Mouse (Mus musculus) midbrain, embryonic 13.5 days (tissue): ENCODE data around the gene Xpc. TPM values are rescaled to one million over a fixed set of nuclear protein-coding genes. Genes with fewer than 3 reads are reported as not detected.

Experiments used
- ATAC-seq: fragments of 200-750 bp; cut with Nextera tagmentation; 2 replicates; pipeline ENCODE4 v1.8.0; 2017; ENCODE audit warnings: mild to moderate bottlenecking, moderate TSS enrichment, moderate library complexity
- H3K27ac ChIP-seq: fragments of 300-500 bp; sonication (generic); 2 replicates; pipeline ENCODE4 v1.5.1; 2015; ENCODE audit warnings: inconsistent platforms, mild to moderate bottlenecking, moderate library complexity
- H3K27me3 ChIP-seq: fragments of 300-500 bp; sonication (generic); 2 replicates; pipeline ENCODE4 v1.6.1; 2015; ENCODE audit warnings: mild to moderate bottlenecking, inconsistent platforms
- H3K36me3 ChIP-seq: fragments of 300-500 bp; sonication (generic); 2 replicates; pipeline ENCODE4 v1.6.1; 2015; ENCODE audit warnings: mild to moderate bottlenecking, inconsistent platforms
- H3K4me1 ChIP-seq: fragments of 300-500 bp; sonication (generic); replicated peaks from 2 replicates; pipeline ENCODE4 v1.6.1; 2015; ENCODE audit warnings: inconsistent platforms
- H3K4me2 ChIP-seq: fragments of 300-500 bp; sonication (generic); replicated peaks from 2 replicates; pipeline ENCODE4 v1.6.1; 2015; ENCODE audit warnings: moderate library complexity, mild to moderate bottlenecking, inconsistent platforms
- H3K4me3 ChIP-seq: fragments of 300-500 bp; sonication (generic); replicated peaks from 2 replicates; pipeline ENCODE4 v1.5.1; 2015; ENCODE audit warnings: mild to moderate bottlenecking, inconsistent platforms
- H3K9ac ChIP-seq: fragments of 300-500 bp; sonication (generic); replicated peaks from 2 replicates; pipeline ENCODE4 v1.6.1; 2015; ENCODE audit warnings: mild to moderate bottlenecking, inconsistent platforms
- H3K9me3 ChIP-seq: fragments of 300-500 bp; sonication (generic); 2 replicates; pipeline ENCODE4 v1.6.1; 2016; ENCODE audit warnings: mild to moderate bottlenecking, inconsistent platforms
- WGBS: fragments of 180-500 bp; shearing (Covaris S2); methylation state at CpG from one replicate; pipeline ENCODE4 v1.1.7; 2015; 5-methylcytosine and 5-hydroxymethylcytosine counted together
- polyA plus RNA-seq: library from polyadenylated mRNA; unstranded; fragments of >200 nt; fragmentation: Nextera tagmentation; extraction: Ambion mirVana; gene quantifications from 2 replicates; pipeline ENCODE4 v1.2.1, GENCODE M21; 2015

Xpc gene
- polyA plus RNA-seq, 1 experiment from 2014 or later = 22.9 TPM

DNA sequence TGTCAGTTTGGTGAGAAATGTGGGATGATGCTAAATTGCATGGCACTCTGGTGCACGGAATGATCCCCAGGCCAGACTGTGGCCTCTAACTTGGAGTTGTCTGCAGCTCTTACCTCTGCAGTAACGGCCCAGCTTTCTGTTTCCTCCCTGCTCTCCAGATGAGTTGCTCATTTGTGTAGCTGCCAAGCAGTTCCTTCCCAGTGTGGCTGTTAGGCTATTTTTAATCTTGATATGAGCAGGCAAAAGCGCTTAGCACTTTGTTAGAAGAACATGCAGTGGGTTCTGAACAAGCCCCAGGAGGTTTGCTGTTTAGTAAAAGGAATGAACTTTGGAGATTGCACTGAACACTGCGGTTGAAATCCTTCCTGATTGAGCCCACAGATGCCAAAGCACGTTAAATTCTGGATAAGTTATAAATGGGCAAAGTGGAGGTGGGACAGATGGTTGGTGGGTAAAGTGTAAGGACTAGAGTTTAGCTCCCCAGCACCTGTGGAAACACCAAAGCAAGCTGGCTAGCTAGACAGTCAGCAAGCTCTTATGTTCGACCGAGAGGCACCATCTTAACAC is 2.8 kb upstream of the Xpc start:
- Histone ChIP-seq H3K4me2 (no peak overlapping the region), H3K9ac (no peak overlapping the region), H3K27me3 (no peaks in the 10 kb centered on the region), H3K4me3 (no peak overlapping the region), H3K36me3 (peaks cover 57% of the 10 kb centered on the region), H3K9me3 (no peaks in the 10 kb centered on the region), H3K27ac (no peak overlapping the region), H3K4me1 (peaks cover 32% of the 10 kb centered on the region)
- 90% methylated on average over 7 of the region's 7 CpGs for WGBS
- ATAC-seq = no peak

DNA sequence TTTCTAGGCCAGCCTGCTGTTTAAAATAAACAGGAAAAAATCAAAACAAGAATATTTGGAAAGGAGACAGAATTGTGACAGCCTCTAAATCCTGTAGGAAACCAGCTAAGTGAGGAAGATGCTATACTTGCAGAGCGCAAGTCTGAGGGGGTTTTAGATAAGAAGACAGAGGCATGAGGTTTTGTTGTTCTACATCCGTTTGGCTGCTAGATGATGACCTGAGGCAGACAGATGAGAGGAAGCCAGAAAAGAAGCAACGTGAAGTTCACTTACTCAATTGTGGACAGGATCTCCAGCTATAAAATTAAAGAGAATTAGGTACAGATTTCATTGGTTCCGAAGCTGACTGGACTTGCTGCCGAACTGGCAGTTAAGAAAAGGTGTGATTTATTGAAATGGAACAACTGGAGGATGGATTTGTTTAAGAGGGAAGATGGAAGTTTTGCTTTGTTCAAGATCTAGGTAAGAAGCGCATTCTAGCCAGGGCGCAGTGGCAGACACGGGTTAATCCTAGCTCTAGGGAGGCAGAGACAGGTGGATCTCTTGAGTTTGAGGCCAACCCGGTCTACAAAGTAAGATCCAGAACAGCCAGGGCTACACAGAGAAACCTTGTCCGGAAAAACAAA is 838 bp downstream of the Xpc start:
- Histone ChIP-seq H3K9ac (peak overlapping the region; percentile 75), H3K36me3 (peaks cover 25% of the 10 kb centered on the region), H3K4me2 (peak overlapping the region; percentile 74), H3K27me3 (no peaks in the 10 kb centered on the region), H3K27ac (no peak overlapping the region), H3K4me3 (peak overlapping the region; percentile 64), H3K4me1 (peaks cover 32% of the 10 kb centered on the region), H3K9me3 (no peaks in the 10 kb centered on the region)
- WGBS = 33% methylated on average over 10 of the region's 10 CpGs
- no peak; the same call in 1 of the 2 replicates for ATAC-seq

DNA sequence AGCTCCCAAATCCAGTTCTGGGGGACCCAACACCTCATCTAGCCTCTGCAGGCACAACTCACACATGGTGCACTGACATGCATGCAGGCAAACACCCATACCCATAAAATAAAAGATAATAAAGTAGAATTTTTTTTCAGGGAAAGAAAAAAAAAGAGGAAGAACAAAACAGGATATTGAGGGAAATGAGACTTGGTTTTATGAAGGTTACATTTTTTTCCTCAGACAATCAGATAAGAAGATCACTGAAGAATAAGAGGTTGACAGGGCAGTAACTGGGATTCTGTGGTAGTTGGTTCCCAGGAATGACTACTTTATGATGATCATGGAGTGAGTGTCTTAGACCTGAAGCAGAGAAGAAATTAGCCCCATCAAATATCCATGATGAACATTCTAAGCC is 1.6 kb downstream of the Xpc start:
- Histone ChIP-seq H3K27ac (no peak overlapping the region), H3K9ac (no peak overlapping the region), H3K9me3 (no peaks in the 10 kb centered on the region), H3K27me3 (no peaks in the 10 kb centered on the region), H3K36me3 (peaks cover 19% of the 10 kb centered on the region), H3K4me3 (no peak overlapping the region), H3K4me2 (no peak overlapping the region), H3K4me1 (peaks cover 32% of the 10 kb centered on the region)
- no peak for ATAC-seq

DNA sequence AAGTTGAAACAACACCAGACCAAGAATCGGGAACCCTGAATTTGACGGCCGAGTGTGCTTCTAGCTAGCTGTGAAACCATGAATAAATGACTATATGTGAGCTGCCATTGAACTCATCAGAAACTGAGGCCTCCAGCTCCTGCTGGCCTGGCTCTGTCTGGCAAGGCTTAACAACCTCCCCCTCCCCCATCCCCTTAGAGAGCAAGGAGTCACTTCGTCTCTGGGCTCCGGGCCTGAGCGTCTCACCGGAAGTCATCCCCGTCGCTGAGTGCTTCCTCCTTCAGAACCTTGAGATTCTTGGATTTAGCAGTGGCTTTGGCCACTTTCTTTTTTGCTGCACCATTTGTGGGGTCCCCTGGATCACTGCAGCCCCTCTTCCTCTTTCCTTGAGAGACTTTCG is 5.5 kb downstream of the Xpc start:
- no peak overlapping the region for H3K4me2 ChIP-seq
- ATAC-seq = no peak
- H3K4me3 ChIP-seq = no peak overlapping the region
- 88% methylated on average over 10 of the region's 10 CpGs for WGBS
- peaks cover 15% of the 10 kb centered on the region for H3K4me1 ChIP-seq
- no peak overlapping the region for H3K27ac ChIP-seq
- H3K9ac ChIP-seq = no peak overlapping the region
- H3K9me3 ChIP-seq = no peaks in the 10 kb centered on the region
- H3K27me3 ChIP-seq = no peaks in the 10 kb centered on the region
- peaks cover 39% of the 10 kb centered on the region for H3K36me3 ChIP-seq

DNA sequence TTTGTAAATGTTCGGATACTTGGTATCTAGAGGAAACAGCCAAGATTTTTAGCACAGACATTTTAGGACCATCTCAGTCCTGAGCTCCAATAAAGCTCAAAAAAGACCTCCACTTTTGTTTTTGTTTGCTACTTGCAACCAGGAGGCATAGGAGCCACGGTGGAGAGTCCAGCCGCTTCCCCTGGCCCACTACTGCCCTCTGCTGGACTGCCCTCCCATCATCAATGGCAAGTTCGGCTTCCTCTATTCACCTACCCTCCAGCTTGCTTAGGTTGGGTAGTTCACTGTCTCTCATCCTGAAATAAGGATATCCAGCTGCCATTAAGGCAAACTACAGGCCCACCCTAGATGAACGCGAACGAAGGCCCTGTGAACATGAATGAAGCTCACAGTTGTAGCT is 6.4 kb downstream of the Xpc start:
- Histone ChIP-seq H3K9me3 (no peaks in the 10 kb centered on the region), H3K4me1 (peaks cover 6% of the 10 kb centered on the region), H3K4me3 (no peak overlapping the region), H3K4me2 (no peak overlapping the region), H3K27ac (no peak overlapping the region), H3K27me3 (no peaks in the 10 kb centered on the region), H3K9ac (no peak overlapping the region), H3K36me3 (peaks cover 48% of the 10 kb centered on the region)
- WGBS = 42% methylated on average over 7 of the region's 7 CpGs
- no peak for ATAC-seq

DNA sequence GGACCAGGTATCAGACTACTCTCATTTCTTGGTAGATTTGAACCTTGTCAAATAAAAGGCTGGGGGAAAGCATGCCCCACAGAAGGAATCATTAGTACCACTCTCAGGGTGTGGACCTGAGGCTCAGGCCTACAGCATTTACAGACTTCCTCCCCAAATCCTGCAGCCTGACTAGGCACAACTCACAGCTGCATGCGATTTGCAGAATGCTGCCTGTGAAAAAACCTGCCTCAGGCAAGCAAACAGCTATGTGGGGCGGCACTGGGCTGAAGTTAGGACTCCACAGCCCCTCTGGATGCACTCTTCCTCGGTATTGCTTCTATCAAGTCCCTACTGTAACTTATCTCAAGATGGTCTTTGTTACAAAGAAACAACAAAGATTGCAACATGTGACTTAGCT is 7.6 kb downstream of the Xpc start:
- H3K4me2 ChIP-seq = no peak overlapping the region
- peaks cover 61% of the 10 kb centered on the region for H3K36me3 ChIP-seq
- no peak overlapping the region for H3K9ac ChIP-seq
- H3K4me3 ChIP-seq = no peak overlapping the region
- no peaks in the 10 kb centered on the region for H3K27me3 ChIP-seq
- no peak for ATAC-seq
- no peak overlapping the region for H3K27ac ChIP-seq
- WGBS = 89% methylated on average over 3 of the region's 3 CpGs
- no peaks in the 10 kb centered on the region for H3K4me1 ChIP-seq
- no peaks in the 10 kb centered on the region for H3K9me3 ChIP-seq

DNA sequence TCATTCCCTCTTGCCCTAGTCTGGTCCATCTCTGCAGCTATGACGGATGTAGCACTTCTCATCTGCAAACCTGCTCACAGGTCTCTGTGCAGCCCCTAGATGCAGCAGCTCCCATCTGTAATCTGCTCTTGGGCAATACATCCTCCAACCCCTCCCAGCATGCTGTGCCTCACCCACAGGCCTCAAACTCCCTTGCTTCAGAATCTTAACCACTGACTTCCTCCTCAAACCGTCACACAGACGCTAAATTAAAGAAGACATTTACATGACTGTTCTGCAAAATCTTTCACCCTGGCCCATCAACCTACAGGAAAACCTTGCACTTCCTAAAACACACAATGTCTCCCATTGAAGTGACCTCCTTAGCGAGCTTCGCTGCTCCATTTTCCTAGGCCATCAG is 9.7 kb downstream of the Xpc start:
- no peak overlapping the region for H3K27ac ChIP-seq
- ATAC-seq = no peak
- H3K4me1 ChIP-seq = no peaks in the 10 kb centered on the region
- peaks cover 81% of the 10 kb centered on the region for H3K36me3 ChIP-seq
- H3K9me3 ChIP-seq = no peaks in the 10 kb centered on the region
- 95% methylated on average over 5 of the region's 5 CpGs for WGBS
- no peak overlapping the region for H3K4me2 ChIP-seq
- no peaks in the 10 kb centered on the region for H3K27me3 ChIP-seq
- H3K4me3 ChIP-seq = no peak overlapping the region
- H3K9ac ChIP-seq = no peak overlapping the region

DNA sequence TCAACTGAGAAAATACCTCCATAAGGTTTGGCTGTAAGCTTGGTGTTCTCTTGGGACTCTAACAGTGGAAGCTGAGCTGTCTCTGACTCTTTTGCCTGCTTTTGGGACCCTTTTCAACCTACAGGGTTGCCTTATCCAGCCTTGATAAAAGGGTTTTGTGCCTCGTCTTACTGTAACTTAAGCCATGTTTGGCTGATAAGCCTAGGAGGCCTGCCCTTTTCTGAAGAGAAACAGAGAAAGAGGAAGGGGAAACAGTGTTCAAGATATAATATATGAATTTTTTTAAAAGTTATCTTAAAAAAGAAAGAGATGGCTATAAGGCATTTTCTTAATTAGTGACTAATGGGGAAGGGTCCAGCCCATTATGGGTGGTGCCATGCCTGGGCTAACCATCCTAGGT is 12.4 kb downstream of the Xpc start:
- Histone ChIP-seq H3K27me3 (no peaks in the 10 kb centered on the region), H3K4me1 (no peaks in the 10 kb centered on the region), H3K27ac (no peak overlapping the region), H3K4me2 (no peak overlapping the region), H3K9ac (no peak overlapping the region), H3K4me3 (no peak overlapping the region), H3K36me3 (peaks cover 100% of the 10 kb centered on the region), H3K9me3 (no peaks in the 10 kb centered on the region)
- 93% methylated on average over 1 of the region's 1 CpGs for WGBS
- no peak for ATAC-seq

DNA sequence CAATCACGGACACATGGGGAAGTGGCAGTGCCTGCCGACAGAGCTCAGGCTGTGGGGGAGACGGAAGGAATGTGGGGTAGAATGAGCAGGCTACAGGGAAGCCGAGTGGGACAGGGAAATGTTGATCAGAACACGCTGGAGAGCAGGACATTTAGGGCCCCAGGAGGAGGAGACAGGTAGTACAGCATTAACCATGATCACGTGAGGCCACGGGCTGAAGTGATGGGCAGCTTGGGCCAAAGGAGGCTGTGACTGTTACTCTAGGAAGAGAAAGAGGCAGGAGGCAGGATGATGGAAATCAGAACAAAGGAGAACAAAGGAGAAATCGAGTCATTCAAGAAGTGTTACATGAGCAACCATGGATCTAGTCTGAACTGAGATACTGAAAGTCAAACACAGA is 21.2 kb downstream of the Xpc start:
- H3K4me2 ChIP-seq = no peak overlapping the region
- WGBS = 86% methylated on average over 8 of the region's 8 CpGs
- H3K9ac ChIP-seq = no peak overlapping the region
- no peaks in the 10 kb centered on the region for H3K4me1 ChIP-seq
- H3K27ac ChIP-seq = no peak overlapping the region
- H3K36me3 ChIP-seq = peaks cover 96% of the 10 kb centered on the region
- no peaks in the 10 kb centered on the region for H3K27me3 ChIP-seq
- H3K4me3 ChIP-seq = no peak overlapping the region
- no peaks in the 10 kb centered on the region for H3K9me3 ChIP-seq
- no peak for ATAC-seq

DNA sequence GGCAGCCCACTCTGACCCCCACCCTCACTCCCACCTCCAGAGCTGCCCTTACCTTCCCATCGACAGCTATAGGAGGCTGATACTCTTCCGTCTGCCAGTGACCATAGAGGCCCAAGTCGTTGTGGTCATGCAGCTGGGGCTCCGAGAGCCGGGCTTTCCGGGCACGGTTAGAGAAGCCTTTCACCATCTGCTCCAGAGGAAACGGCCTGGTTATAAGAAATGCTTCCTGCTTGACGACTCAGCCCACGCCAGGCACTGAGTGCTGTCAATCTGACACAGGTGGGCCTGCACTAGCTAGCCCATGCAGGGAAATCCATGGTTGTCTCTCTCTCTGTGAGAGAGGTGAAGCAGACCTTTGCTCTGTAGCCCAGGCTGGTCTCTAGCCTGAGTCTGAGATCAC is 22.6 kb downstream of the Xpc start:
- peaks cover 94% of the 10 kb centered on the region for H3K36me3 ChIP-seq

DNA sequence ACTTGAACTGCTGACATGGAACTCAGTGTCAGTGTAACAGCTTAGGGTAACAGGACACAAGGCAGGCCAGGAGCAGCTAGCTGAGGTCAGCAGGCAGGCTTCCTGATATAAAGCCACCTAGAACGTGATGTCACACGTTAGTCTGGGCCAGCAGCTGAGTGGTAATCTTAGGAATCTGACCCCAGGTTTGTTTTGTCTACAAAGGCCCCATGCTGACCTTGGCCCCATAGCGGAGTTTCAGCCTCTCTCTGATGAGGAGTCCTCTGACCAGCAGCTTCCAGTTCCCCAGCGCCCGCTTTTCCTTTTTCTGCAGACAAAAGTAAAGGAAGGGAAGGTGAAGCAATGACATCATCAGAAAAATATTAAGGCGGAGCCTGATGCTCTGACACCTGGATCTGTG is 24.7 kb downstream of the Xpc start:
- no peaks in the 10 kb centered on the region for H3K27me3 ChIP-seq
- H3K4me1 ChIP-seq = no peaks in the 10 kb centered on the region
- WGBS = 76% methylated on average over 6 of the region's 6 CpGs
- H3K27ac ChIP-seq = no peak overlapping the region
- peaks cover 94% of the 10 kb centered on the region for H3K36me3 ChIP-seq
- H3K4me3 ChIP-seq = no peak overlapping the region
- no peak overlapping the region for H3K9ac ChIP-seq
- H3K9me3 ChIP-seq = no peaks in the 10 kb centered on the region
- no peak overlapping the region for H3K4me2 ChIP-seq
- no peak for ATAC-seq

More for the DNA sequence above, 22.6 kb downstream of the Xpc start:
- 92% methylated on average over 10 of the region's 10 CpGs for WGBS
- H3K27ac ChIP-seq = no peak overlapping the region
- no peak for ATAC-seq
- no peak overlapping the region for H3K9ac ChIP-seq
- H3K9me3 ChIP-seq = no peaks in the 10 kb centered on the region
- H3K4me3 ChIP-seq = no peak overlapping the region
- no peak overlapping the region for H3K4me2 ChIP-seq
- no peaks in the 10 kb centered on the region for H3K4me1 ChIP-seq
- H3K27me3 ChIP-seq = no peaks in the 10 kb centered on the region

DNA sequence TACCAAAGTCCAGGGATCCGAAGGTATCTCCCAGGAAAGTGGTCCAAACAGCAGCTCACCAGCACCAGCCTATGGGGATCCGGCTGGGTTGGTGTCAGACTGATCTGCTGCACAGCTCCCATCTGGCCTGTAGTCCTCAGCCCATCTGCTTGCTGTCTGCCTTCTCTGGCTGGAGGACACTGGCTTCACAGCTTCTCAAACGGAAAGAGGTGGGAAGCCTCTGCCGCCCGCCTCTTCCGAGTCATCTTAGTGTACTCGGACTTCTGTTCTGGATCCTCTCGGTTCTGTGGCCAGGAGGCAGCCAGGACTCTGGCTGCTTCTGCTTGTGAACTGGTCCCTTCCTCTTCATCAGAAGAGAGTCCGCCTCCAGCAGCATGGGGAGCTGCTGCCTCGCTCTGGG is 25.8 kb downstream of the Xpc start:
- peaks cover 94% of the 10 kb centered on the region for H3K36me3 ChIP-seq
- 89% methylated on average over 10 of the region's 10 CpGs for WGBS
- H3K4me3 ChIP-seq = no peak overlapping the region

More for the DNA sequence above, 25.8 kb downstream of the Xpc start:
- Histone ChIP-seq H3K4me1 (no peaks in the 10 kb centered on the region), H3K27me3 (no peaks in the 10 kb centered on the region), H3K27ac (no peak overlapping the region), H3K4me2 (no peak overlapping the region), H3K9me3 (no peaks in the 10 kb centered on the region), H3K9ac (no peak overlapping the region)
- no peak for ATAC-seq
